Mouse (Mus musculus): ENCODE measurements at regions not wholly inside any gene's neighbourhood (a gene's known extent, or its start where the extent isn't known, plus 50 kb on each side); places are given as distances from the start of the nearest gene placed in this dataset.
A peak's percentile ranks its signal among the peaks of the same experiment; 100 is the strongest.

- DNase-seq (ENCODE audit: low spot score) (peak; percentile 34), ATAC-seq (replicated peaks; ENCODE audit: low FRiP score, low read depth) (no peak)
- 32% methylated on average over 2 of the region's 2 CpGs for WGBS
- H3K9me3 ChIP-seq (replicated peaks; ENCODE audit: low read length): no peaks in the 10 kb centered on the region
- H3K4me3 ChIP-seq (replicated peaks; ENCODE audit: low read depth, low read length): no peak overlapping the region
- H3K4me2 ChIP-seq (ENCODE audit: low read length): no peak overlapping the region
- TF ChIP-seq CTCF (IDR thresholded peaks at IDR 0.05; ENCODE audit: low read depth): no peak
- H3K9ac ChIP-seq (ENCODE audit: low read depth, low read length): no peak overlapping the region
- no peak overlapping the region for H3K27ac ChIP-seq
- H3K27me3 ChIP-seq (ENCODE audit: insufficient read depth, low read length): no peaks in the 10 kb centered on the region
- H3K36me3 ChIP-seq (ENCODE audit: insufficient read depth, low read length): no peaks in the 10 kb centered on the region
- H3K4me1 ChIP-seq (replicated peaks; ENCODE audit: insufficient read depth, low read length): no peaks in the 10 kb centered on the region
Measured at GRCm38 (mm10) chr17:68185385-68185784, 88.2 kb upstream of the L3mbtl4 start.

- Histone ChIP-seq H3K4me1 (replicated peaks; ENCODE audit: insufficient read depth, low read length) (no peaks in the 10 kb centered on the region), H3K4me2 (ENCODE audit: low read length) (no peak overlapping the region), H3K4me3 (replicated peaks; ENCODE audit: low read depth, low read length) (no peak overlapping the region), H3K27ac (no peak overlapping the region), H3K9me3 (replicated peaks; ENCODE audit: low read length) (no peaks in the 10 kb centered on the region), H3K36me3 (ENCODE audit: insufficient read depth, low read length) (no peaks in the 10 kb centered on the region), H3K9ac (ENCODE audit: low read depth, low read length) (no peak overlapping the region), H3K27me3 (ENCODE audit: insufficient read depth, low read length) (no peaks in the 10 kb centered on the region)
- ATAC-seq (replicated peaks; ENCODE audit: low FRiP score, low read depth) (no peak), DNase-seq (ENCODE audit: low spot score) (no peak)
- no peak for TF ChIP-seq CTCF (IDR thresholded peaks at IDR 0.05; ENCODE audit: low read depth)
- WGBS: 85% methylated on average over 4 of the region's 4 CpGs
Measured at GRCm38 (mm10) chr17:68189888-68190287, 83.7 kb upstream of the L3mbtl4 start.

- no peak overlapping the region for H3K9ac ChIP-seq (ENCODE audit: low read depth, low read length)
- H3K9me3 ChIP-seq (replicated peaks; ENCODE audit: low read length): no peaks in the 10 kb centered on the region
- no peak overlapping the region for H3K4me3 ChIP-seq (replicated peaks; ENCODE audit: low read depth, low read length)
- TF ChIP-seq CTCF (IDR thresholded peaks at IDR 0.05; ENCODE audit: low read depth): no peak
- no peaks in the 10 kb centered on the region for H3K27me3 ChIP-seq (ENCODE audit: insufficient read depth, low read length)
- DNase-seq (ENCODE audit: low spot score): no peak
- H3K4me1 ChIP-seq (replicated peaks; ENCODE audit: insufficient read depth, low read length): no peaks in the 10 kb centered on the region
- H3K4me2 ChIP-seq (ENCODE audit: low read length): no peak overlapping the region
- no peak for ATAC-seq (replicated peaks; ENCODE audit: low FRiP score, low read depth)
- WGBS: 87% methylated on average over 4 of the region's 4 CpGs
- no peaks in the 10 kb centered on the region for H3K36me3 ChIP-seq (ENCODE audit: insufficient read depth, low read length)
- H3K27ac ChIP-seq: no peak overlapping the region
Measured at GRCm38 (mm10) chr17:68205545-68205944, 68.1 kb upstream of the L3mbtl4 start.

- ATAC-seq (replicated peaks; ENCODE audit: low FRiP score, low read depth) (no peak), DNase-seq (ENCODE audit: low spot score) (no peak)
- Histone ChIP-seq H3K9me3 (replicated peaks; ENCODE audit: low read length) (no peaks in the 10 kb centered on the region), H3K27me3 (ENCODE audit: insufficient read depth, low read length) (no peaks in the 10 kb centered on the region), H3K4me1 (replicated peaks; ENCODE audit: insufficient read depth, low read length) (0 out of 2 replicates have a peak, but pooled peaks cover 3% of the 10 kb centered on the region), H3K4me2 (ENCODE audit: low read length) (no peak overlapping the region), H3K36me3 (ENCODE audit: insufficient read depth, low read length) (no peaks in the 10 kb centered on the region), H3K27ac (no peak overlapping the region), H3K9ac (ENCODE audit: low read depth, low read length) (no peak overlapping the region), H3K4me3 (replicated peaks; ENCODE audit: low read depth, low read length) (no peak overlapping the region)
- TF ChIP-seq CTCF (IDR thresholded peaks at IDR 0.05; ENCODE audit: low read depth): no peak
- WGBS: 18% methylated on average over 2 of the region's 2 CpGs
Measured at GRCm38 (mm10) chr17:68208837-68209236, 64.8 kb upstream of the L3mbtl4 start.

- no peak overlapping the region for H3K9ac ChIP-seq (ENCODE audit: low read depth, low read length)
- 0 out of 2 replicates have a peak, but pooled peaks cover 3% of the 10 kb centered on the region for H3K4me1 ChIP-seq (replicated peaks; ENCODE audit: insufficient read depth, low read length)
- H3K27ac ChIP-seq: no peak overlapping the region
- no peaks in the 10 kb centered on the region for H3K36me3 ChIP-seq (ENCODE audit: insufficient read depth, low read length)
- 0 out of 2 replicates have a peak overlapping the region, but pooled peaks have one; percentile 13 for H3K4me3 ChIP-seq (replicated peaks; ENCODE audit: low read depth, low read length)
- WGBS: 10% methylated on average over 14 of the region's 14 CpGs
- DNase-seq (ENCODE audit: low spot score) (peak; percentile 84), ATAC-seq (replicated peaks; ENCODE audit: low FRiP score, low read depth) (peak; percentile 71; the same call in 1 of the 2 replicates)
- H3K9me3 ChIP-seq (replicated peaks; ENCODE audit: low read length): no peaks in the 10 kb centered on the region
- no peaks in the 10 kb centered on the region for H3K27me3 ChIP-seq (ENCODE audit: insufficient read depth, low read length)
- peak overlapping the region; percentile 43 for H3K4me2 ChIP-seq (ENCODE audit: low read length)
- TF ChIP-seq CTCF (IDR thresholded peaks at IDR 0.05; ENCODE audit: low read depth): 0 out of 2 replicates have a peak, but pooled peaks have one; percentile 2
Measured at GRCm38 (mm10) chr17:68210313-68211254, 63.0 kb upstream of the L3mbtl4 start.

GRCm38 (mm10) chr17:68218246-68218645 is 55.4 kb upstream of the L3mbtl4 start:
- TF ChIP-seq CTCF (IDR thresholded peaks at IDR 0.05; ENCODE audit: low read depth): no peak
- no peak overlapping the region for H3K27ac ChIP-seq
- DNase-seq (ENCODE audit: low spot score) (no peak), ATAC-seq (replicated peaks; ENCODE audit: low FRiP score, low read depth) (no peak)
- H3K9me3 ChIP-seq (replicated peaks; ENCODE audit: low read length): no peaks in the 10 kb centered on the region
- H3K4me3 ChIP-seq (replicated peaks; ENCODE audit: low read depth, low read length): no peak overlapping the region
- no peaks in the 10 kb centered on the region for H3K27me3 ChIP-seq (ENCODE audit: insufficient read depth, low read length)
- no peaks in the 10 kb centered on the region for H3K4me1 ChIP-seq (replicated peaks; ENCODE audit: insufficient read depth, low read length)
- 77% methylated on average over 4 of the region's 4 CpGs for WGBS
- no peak overlapping the region for H3K9ac ChIP-seq (ENCODE audit: low read depth, low read length)
- H3K4me2 ChIP-seq (ENCODE audit: low read length): no peak overlapping the region
- H3K36me3 ChIP-seq (ENCODE audit: insufficient read depth, low read length): no peaks in the 10 kb centered on the region
